Mouse (Mus musculus) liver, embryonic 12.5 days (tissue): ENCODE measurements around the gene Dhx8. TPM values are rescaled to one million over a fixed set of nuclear protein-coding genes. Genes with fewer than 3 reads are reported as not detected.

Experiments used
- ATAC-seq: fragments of 200-750 bp; cut with Nextera tagmentation; 2 replicates; pipeline ENCODE4 v1.8.0; 2017; ENCODE audit warnings: moderate number of reproducible peaks, mild to moderate bottlenecking, moderate library complexity
- H3K27ac ChIP-seq: fragments of 300-500 bp; sonication (generic); 2 replicates; pipeline ENCODE4 v1.5.1; 2016; ENCODE audit warnings: mild to moderate bottlenecking
- H3K27me3 ChIP-seq: fragments of 300-500 bp; sonication (generic); replicated peaks from 2 replicates; pipeline ENCODE4 v1.6.1; 2016; ENCODE audit warnings: mild to moderate bottlenecking, moderate library complexity
- H3K36me3 ChIP-seq: fragments of 300-500 bp; sonication (generic); 2 replicates; pipeline ENCODE4 v1.6.1; 2016; ENCODE audit warnings: mild to moderate bottlenecking, moderate library complexity
- H3K4me1 ChIP-seq: fragments of 300-500 bp; sonication (generic); 2 replicates; pipeline ENCODE4 v1.6.1; 2016
- H3K4me2 ChIP-seq: fragments of 300-500 bp; sonication (generic); 2 replicates; pipeline ENCODE4 v1.6.1; 2016; ENCODE audit warnings: mild to moderate bottlenecking, moderate library complexity
- H3K4me3 ChIP-seq: fragments of 300-500 bp; sonication (generic); 2 replicates; pipeline ENCODE4 v1.5.1; 2016; ENCODE audit warnings: mild to moderate bottlenecking, moderate library complexity
- H3K9ac ChIP-seq: fragments of 300-500 bp; sonication (generic); 2 replicates; pipeline ENCODE4 v1.6.1; 2016; ENCODE audit warnings: mild to moderate bottlenecking, moderate library complexity
- H3K9me3 ChIP-seq: fragments of 300-500 bp; sonication (generic); replicated peaks from 2 replicates; pipeline ENCODE4 v1.6.1; 2016; ENCODE audit warnings: mild to moderate bottlenecking, moderate library complexity
- WGBS: fragments of 180-500 bp; shearing (Covaris S2); methylation state at CpG from one replicate; pipeline ENCODE4 v1.1.7; 2016; ENCODE audit not compliant: insufficient replicate concordance; 5-methylcytosine and 5-hydroxymethylcytosine counted together
- polyA plus RNA-seq: library from polyadenylated mRNA; unstranded; fragments of >200 nt; fragmentation: Nextera tagmentation; extraction: Ambion mirVana; gene quantifications from 2 replicates; pipeline ENCODE4 v1.2.1, GENCODE M21; 2016

Dhx8 gene
- polyA plus RNA-seq, 1 experiment from 2014 or later: 26.3 TPM

DNA sequence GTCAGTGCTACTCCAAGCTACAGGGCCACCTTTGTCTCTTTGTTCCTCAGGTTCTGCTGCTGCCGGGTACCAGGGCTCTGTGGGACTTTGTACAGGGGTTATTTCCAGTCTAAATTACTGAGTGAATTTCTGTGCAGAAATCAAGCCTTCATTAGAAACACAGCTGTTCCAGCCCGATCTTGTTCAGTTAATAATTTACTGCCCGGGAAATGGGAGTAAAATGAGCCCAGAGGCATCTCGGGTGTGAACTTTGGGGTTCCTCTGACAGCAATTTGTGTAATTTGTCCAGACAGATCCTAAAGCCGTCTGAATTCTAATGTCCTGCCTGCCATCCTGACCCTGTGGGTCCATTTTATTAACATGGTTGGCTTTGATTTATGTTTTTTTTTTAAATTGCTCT, 28.6 kb upstream of the Dhx8 start:
- no peaks in the 10 kb centered on the region for H3K27me3 ChIP-seq
- no peak overlapping the region for H3K27ac ChIP-seq
- H3K4me1 ChIP-seq: peaks cover 17% of the 10 kb centered on the region
- 64% methylated on average over 5 of the region's 5 CpGs for WGBS
- no peak overlapping the region for H3K4me2 ChIP-seq
- H3K4me3 ChIP-seq: no peak overlapping the region
- H3K9me3 ChIP-seq: no peaks in the 10 kb centered on the region
- ATAC-seq: no peak
- no peaks in the 10 kb centered on the region for H3K36me3 ChIP-seq
- no peak overlapping the region for H3K9ac ChIP-seq

GRCm38 (mm10) chr11:101706764-101707448, 25.8 kb upstream of the Dhx8 start:
- Histone ChIP-seq H3K4me1 (peaks cover 5% of the 10 kb centered on the region; the same call in 1 of the 2 replicates), H3K4me2 (no peak overlapping the region), H3K27me3 (no peaks in the 10 kb centered on the region), H3K9ac (no peak overlapping the region), H3K4me3 (no peak overlapping the region), H3K36me3 (no peaks in the 10 kb centered on the region), H3K9me3 (no peaks in the 10 kb centered on the region), H3K27ac (no peak overlapping the region)
- WGBS: 80% methylated on average over 10 of the region's 10 CpGs
- no peak for ATAC-seq

- H3K9ac ChIP-seq: no peak overlapping the region
- no peak overlapping the region for H3K4me3 ChIP-seq
- no peaks in the 10 kb centered on the region for H3K36me3 ChIP-seq
- H3K4me2 ChIP-seq: no peak overlapping the region
- H3K4me1 ChIP-seq: peaks cover 5% of the 10 kb centered on the region; the same call in 1 of the 2 replicates
- 36% methylated on average over 5 of the region's 5 CpGs for WGBS
- no peaks in the 10 kb centered on the region for H3K9me3 ChIP-seq
- no peak overlapping the region for H3K27ac ChIP-seq
- no peak for ATAC-seq
- H3K27me3 ChIP-seq: no peaks in the 10 kb centered on the region
These were observed 24.2 kb upstream of the Dhx8 start for GRCm38 (mm10) chr11:101708482-101708881.

DNA sequence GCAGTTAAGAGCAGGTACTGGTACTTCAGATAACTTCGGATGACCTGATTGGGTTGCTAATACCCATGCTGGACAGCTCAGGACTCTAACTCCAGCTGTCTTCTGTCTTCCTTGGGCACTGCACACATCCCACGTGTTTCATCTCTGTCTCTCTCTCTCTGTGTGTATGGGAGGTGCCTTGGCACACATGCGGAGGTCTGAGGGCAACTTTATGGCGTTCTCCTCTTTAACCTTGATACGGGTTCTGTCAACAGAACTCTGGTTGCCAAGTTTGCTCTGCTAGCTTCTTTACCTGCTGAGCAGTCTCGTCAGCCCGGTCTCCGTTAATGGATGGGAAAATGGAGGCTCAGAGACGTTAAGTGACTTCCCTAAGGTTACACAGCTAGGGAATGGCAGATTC, 19.9 kb upstream of the Dhx8 start:
- Histone ChIP-seq H3K9ac (no peak overlapping the region), H3K4me1 (peaks cover 5% of the 10 kb centered on the region; the same call in 1 of the 2 replicates), H3K27me3 (no peaks in the 10 kb centered on the region), H3K9me3 (no peaks in the 10 kb centered on the region), H3K36me3 (no peaks in the 10 kb centered on the region), H3K4me2 (no peak overlapping the region), H3K4me3 (no peak overlapping the region), H3K27ac (no peak overlapping the region)
- ATAC-seq: no peak
- WGBS: 67% methylated on average over 9 of the region's 9 CpGs

DNA sequence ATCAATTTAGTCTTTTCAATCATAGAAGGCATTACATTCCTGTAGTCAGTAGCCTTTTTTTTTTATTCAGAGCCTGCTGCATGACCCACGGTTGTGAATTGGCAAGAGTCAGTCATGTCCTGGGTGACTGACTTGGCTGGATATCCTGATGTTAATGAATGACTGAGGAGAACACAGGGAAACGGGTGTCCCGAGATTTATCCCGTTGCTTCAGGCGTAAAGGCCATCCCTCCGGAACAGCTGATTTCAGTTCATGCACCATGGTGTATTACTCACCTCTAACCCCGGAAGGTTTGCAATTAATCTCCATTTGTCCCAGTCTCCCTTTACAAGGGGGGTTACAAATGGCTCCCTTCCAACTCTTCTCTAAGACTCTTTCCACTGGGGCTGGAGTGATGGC, 18.7 kb upstream of the Dhx8 start:
- H3K27me3 ChIP-seq: no peaks in the 10 kb centered on the region
- H3K4me2 ChIP-seq: no peak overlapping the region
- no peak for ATAC-seq
- 71% methylated on average over 7 of the region's 7 CpGs for WGBS
- H3K36me3 ChIP-seq: no peaks in the 10 kb centered on the region
- no peaks in the 10 kb centered on the region for H3K4me1 ChIP-seq
- no peak overlapping the region for H3K27ac ChIP-seq
- H3K9ac ChIP-seq: no peak overlapping the region
- H3K4me3 ChIP-seq: no peak overlapping the region
- no peaks in the 10 kb centered on the region for H3K9me3 ChIP-seq

- Histone ChIP-seq H3K9ac (no peak overlapping the region), H3K4me1 (no peaks in the 10 kb centered on the region), H3K27ac (no peak overlapping the region), H3K4me2 (no peak overlapping the region), H3K9me3 (no peaks in the 10 kb centered on the region), H3K36me3 (no peaks in the 10 kb centered on the region), H3K4me3 (no peak overlapping the region), H3K27me3 (no peaks in the 10 kb centered on the region)
- 65% methylated on average over 4 of the region's 4 CpGs for WGBS
- no peak for ATAC-seq
These were observed 14.4 kb upstream of the Dhx8 start for GRCm38 (mm10) chr11:101718324-101718723.

- H3K4me1 ChIP-seq: no peaks in the 10 kb centered on the region
- 69% methylated on average over 21 of the region's 21 CpGs for WGBS
- no peaks in the 10 kb centered on the region for H3K36me3 ChIP-seq
- no peak overlapping the region for H3K9ac ChIP-seq
- H3K27ac ChIP-seq: no peak overlapping the region
- ATAC-seq: no peak
- H3K4me2 ChIP-seq: no peak overlapping the region
- H3K27me3 ChIP-seq: no peaks in the 10 kb centered on the region
- no peaks in the 10 kb centered on the region for H3K9me3 ChIP-seq
- no peak overlapping the region for H3K4me3 ChIP-seq
These were observed 12.7 kb upstream of the Dhx8 start for GRCm38 (mm10) chr11:101719986-101720520.

DNA sequence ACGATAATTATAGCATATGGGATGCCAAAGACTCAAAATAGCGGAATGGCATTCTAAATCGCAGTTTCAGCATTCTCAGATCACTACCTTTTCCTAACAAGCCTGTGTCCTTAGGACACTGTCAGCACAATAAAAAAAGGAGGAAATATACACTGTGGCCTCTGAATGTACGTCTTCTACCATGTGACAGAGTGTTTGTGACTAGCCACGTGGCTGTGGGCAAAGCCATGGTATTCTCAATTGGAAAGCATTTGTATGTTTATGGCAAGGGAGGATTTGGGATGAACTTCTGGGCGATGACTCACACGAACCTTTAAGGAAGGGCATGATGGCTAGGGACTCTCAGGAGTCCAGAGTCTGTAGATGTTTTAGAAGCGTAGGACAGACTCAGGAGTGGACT, 7.7 kb upstream of the Dhx8 start:
- Histone ChIP-seq H3K9ac (no peak overlapping the region), H3K36me3 (no peaks in the 10 kb centered on the region), H3K4me1 (no peaks in the 10 kb centered on the region), H3K27ac (no peak overlapping the region), H3K9me3 (no peaks in the 10 kb centered on the region), H3K4me2 (no peak overlapping the region), H3K4me3 (no peak overlapping the region), H3K27me3 (no peaks in the 10 kb centered on the region)
- no peak for ATAC-seq
- WGBS: 67% methylated on average over 8 of the region's 8 CpGs

GRCm38 (mm10) chr11:101726765-101727164, 6.0 kb upstream of the Dhx8 start:
- no peak overlapping the region for H3K27ac ChIP-seq
- H3K9me3 ChIP-seq: no peaks in the 10 kb centered on the region
- H3K4me3 ChIP-seq: no peak overlapping the region
- 70% methylated on average over 2 of the region's 2 CpGs for WGBS
- ATAC-seq: no peak
- peaks cover 2% of the 10 kb centered on the region for H3K4me1 ChIP-seq
- H3K36me3 ChIP-seq: no peaks in the 10 kb centered on the region
- no peak overlapping the region for H3K4me2 ChIP-seq
- H3K27me3 ChIP-seq: no peaks in the 10 kb centered on the region
- H3K9ac ChIP-seq: no peak overlapping the region

DNA sequence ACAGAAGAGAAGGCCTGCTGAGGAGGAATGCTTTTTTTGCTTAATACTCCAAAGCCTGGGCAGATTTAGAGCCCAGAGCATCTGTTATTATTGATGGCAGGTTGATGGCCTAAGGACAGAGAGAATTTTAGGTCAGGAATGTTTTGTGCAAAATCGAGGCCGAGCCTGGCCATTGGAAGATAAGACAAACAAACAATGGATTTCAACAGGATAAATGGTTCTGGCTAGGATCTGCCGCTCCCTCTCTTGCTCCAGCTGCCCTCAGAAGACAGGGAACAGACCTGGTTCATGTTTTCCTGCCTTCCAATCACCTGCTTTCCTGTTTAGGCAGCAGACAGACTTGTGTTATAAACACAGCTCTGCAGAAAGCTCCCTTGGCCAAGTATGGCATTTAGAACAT, 3.4 kb upstream of the Dhx8 start:
- Histone ChIP-seq H3K27me3 (no peaks in the 10 kb centered on the region), H3K9me3 (no peaks in the 10 kb centered on the region), H3K27ac (no peak overlapping the region), H3K4me1 (peaks cover 17% of the 10 kb centered on the region), H3K4me2 (no peak overlapping the region), H3K9ac (no peak overlapping the region), H3K36me3 (peaks cover 1% of the 10 kb centered on the region), H3K4me3 (no peak overlapping the region)
- no peak for ATAC-seq
- WGBS: 52% methylated on average over 3 of the region's 3 CpGs

DNA sequence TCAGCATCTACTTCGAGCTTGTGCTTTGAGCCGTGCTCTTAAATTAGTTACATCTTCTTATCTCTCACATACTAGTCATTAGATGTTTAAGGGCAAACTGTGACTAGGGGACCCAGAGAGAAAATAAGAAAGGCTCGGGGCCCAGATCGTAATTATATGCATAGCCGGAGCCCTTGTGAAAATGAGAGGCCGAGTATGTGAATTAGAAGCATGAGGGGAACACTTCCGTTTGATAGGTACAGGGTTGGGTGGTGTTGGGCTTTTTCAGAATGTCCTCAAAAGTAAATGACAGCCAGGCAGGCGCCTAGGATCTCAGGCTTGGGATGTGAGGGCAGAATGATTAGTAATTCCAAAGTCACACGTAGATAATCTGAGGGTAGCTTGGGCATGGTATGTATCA, 877 bp downstream of the Dhx8 start:
- ATAC-seq: no peak
- peaks cover 44% of the 10 kb centered on the region for H3K36me3 ChIP-seq
- H3K9me3 ChIP-seq: no peaks in the 10 kb centered on the region
- H3K9ac ChIP-seq: peak overlapping the region; percentile 86
- H3K27ac ChIP-seq: peak overlapping the region; percentile 85
- H3K4me2 ChIP-seq: peak overlapping the region; percentile 81
- 15% methylated on average over 9 of the region's 9 CpGs for WGBS
- peak overlapping the region; percentile 87 for H3K4me3 ChIP-seq
- no peaks in the 10 kb centered on the region for H3K27me3 ChIP-seq
- H3K4me1 ChIP-seq: peaks cover 21% of the 10 kb centered on the region

DNA sequence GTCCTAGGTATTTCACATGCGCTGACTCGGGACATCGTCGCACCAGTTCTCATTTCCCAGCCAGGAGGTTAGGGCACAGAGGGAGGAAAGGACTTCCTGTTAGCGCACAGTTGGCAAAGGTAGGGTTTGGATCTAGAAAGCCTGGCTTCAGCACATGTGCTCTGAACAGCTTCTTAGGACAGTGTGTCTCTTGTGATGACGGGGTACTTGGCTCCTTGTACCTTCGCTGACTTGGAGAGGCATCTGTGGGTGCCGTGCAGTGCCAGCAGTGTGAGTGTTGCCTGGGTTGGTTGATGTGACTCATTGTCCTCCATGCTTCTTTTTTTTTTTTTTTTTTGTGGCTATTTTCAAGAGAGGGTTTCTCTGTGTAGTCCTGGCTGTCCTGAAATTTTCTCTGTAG, 23.9 kb downstream of the Dhx8 start:
- Histone ChIP-seq H3K4me2 (no peak overlapping the region), H3K9ac (no peak overlapping the region), H3K27me3 (no peaks in the 10 kb centered on the region), H3K36me3 (peaks cover 98% of the 10 kb centered on the region), H3K4me3 (no peak overlapping the region), H3K4me1 (no peaks in the 10 kb centered on the region), H3K9me3 (no peaks in the 10 kb centered on the region), H3K27ac (no peak overlapping the region)
- 91% methylated on average over 8 of the region's 8 CpGs for WGBS
- no peak for ATAC-seq

GRCm38 (mm10) chr11:101757366-101757765, 24.6 kb downstream of the Dhx8 start:
- H3K9me3 ChIP-seq: no peaks in the 10 kb centered on the region
- 87% methylated on average over 8 of the region's 8 CpGs for WGBS
- ATAC-seq: no peak
- peaks cover 98% of the 10 kb centered on the region for H3K36me3 ChIP-seq
- no peak overlapping the region for H3K27ac ChIP-seq
- no peak overlapping the region for H3K4me3 ChIP-seq
- H3K4me2 ChIP-seq: no peak overlapping the region
- no peaks in the 10 kb centered on the region for H3K4me1 ChIP-seq
- H3K9ac ChIP-seq: no peak overlapping the region
- no peaks in the 10 kb centered on the region for H3K27me3 ChIP-seq
